Mouse (Mus musculus) lung, embryonic 14.5 days (tissue): ENCODE measurements around the gene Zfp512b. TPM values are rescaled to one million over a fixed set of nuclear protein-coding genes. Genes with fewer than 3 reads are reported as not detected.

Experiments
- ATAC-seq: fragments of 200-750 bp; cut with Nextera tagmentation; 2 replicates; pipeline ENCODE4 v1.8.0; 2017; ENCODE audit warnings: mild to moderate bottlenecking, moderate TSS enrichment, moderate library complexity; ENCODE audit not compliant: insufficient read depth
- DNase-seq: peaks from one replicate; pipeline ENCODE4 v3.0.0-alpha.2; 2015
- H3K27ac ChIP-seq: fragments of 300-500 bp; sonication (generic); 2 replicates; pipeline ENCODE4 v1.5.1; 2014; ENCODE audit warnings: low read depth, mild to moderate bottlenecking, moderate library complexity
- H3K27me3 ChIP-seq: fragments of 300-500 bp; sonication (generic); 2 replicates; pipeline ENCODE4 v1.6.1; 2014; ENCODE audit warnings: low read length, control low read depth; ENCODE audit not compliant: insufficient read depth
- H3K36me3 ChIP-seq: fragments of 300-500 bp; sonication (generic); 2 replicates; pipeline ENCODE4 v1.6.1; 2014; ENCODE audit warnings: control low read depth; ENCODE audit not compliant: insufficient read depth
- H3K4me1 ChIP-seq: fragments of 300-500 bp; sonication (generic); 2 replicates; pipeline ENCODE4 v1.6.1; 2014; ENCODE audit warnings: antibody characterized with exemption, control low read depth; ENCODE audit not compliant: insufficient read depth
- H3K4me2 ChIP-seq: fragments of 300-500 bp; sonication (generic); 2 replicates; pipeline ENCODE4 v1.6.1; 2014; ENCODE audit warnings: mild to moderate bottlenecking
- H3K4me3 ChIP-seq: fragments of 300-500 bp; sonication (generic); 2 replicates; pipeline ENCODE4 v1.5.1; 2014; ENCODE audit warnings: low read depth, low read length
- H3K9ac ChIP-seq: fragments of 300-500 bp; sonication (generic); 2 replicates; pipeline ENCODE4 v1.6.1; 2014
- H3K9me3 ChIP-seq: fragments of 300-500 bp; sonication (generic); 2 replicates; pipeline ENCODE4 v1.6.1; 2016; ENCODE audit warnings: low read depth, low read length, control low read depth
- CTCF ChIP-seq: IDR thresholded peaks from 2 replicates; pipeline ENCODE4 v1.5.1; 2016; ENCODE audit warnings: antibody characterized with exemption, low read depth
- WGBS: fragments of 180-500 bp; shearing (Covaris S2); extraction: QIAGEN DNeasy Blood & Tissue Kit; methylation state at CpG from one replicate; pipeline ENCODE4 v1.1.7; 2014; 5-methylcytosine and 5-hydroxymethylcytosine counted together
- polyA plus RNA-seq: library from polyadenylated mRNA; unstranded; fragments of >200 nt; fragmentation: Nextera tagmentation; extraction: Ambion mirVana; gene quantifications from 2 replicates; pipeline ENCODE4 v1.2.1, GENCODE M21; 2014

The Zfp512b gene
- polyA plus RNA-seq = 52.5 and 58.6 TPM in 2 replicates

DNA sequence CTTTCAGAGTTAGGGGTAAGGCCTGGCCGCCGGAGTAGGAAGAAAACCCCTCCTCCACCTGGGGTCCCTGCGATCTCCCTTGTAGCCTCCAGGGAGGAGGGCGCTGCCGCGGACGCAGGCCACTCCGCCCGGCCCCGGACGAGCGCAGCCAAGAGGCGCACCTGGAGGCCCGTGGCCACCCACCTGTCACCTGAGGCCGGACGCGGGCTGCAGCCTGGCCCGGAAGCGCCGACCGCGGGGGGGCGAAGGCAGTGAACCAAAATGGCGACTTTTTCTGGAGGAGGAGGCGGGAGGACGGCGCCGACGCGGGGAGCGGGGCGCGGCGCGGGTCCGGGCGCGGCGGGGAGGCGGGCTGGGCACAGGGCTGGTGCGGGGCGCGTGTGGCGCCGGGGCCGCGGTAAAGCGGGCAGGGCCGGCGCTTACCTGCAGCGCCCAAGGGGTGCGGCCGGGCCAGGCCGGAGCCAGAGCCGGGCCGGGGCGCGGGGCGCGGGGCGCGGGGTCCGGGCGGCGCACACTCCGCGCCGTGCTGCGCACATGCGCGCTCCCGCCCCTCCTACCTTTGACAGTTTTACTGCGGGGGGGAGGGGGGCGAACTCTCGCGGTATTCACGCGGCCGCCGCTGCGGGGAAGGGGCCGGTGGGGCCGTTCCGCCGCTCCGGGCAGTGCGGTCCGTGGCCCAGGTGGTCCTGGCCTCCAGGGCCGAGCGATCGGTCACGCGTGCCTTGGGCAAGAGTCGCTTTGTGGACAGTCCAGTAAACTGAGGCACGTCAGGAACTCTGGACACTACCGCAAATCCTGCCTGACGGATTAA is at the start of gene Zfp512b:
Gene Zfp512b (minus strand): TSS at position 573 of the 811 bp plus-strand sequence.
- Histone ChIP-seq H3K36me3 (peaks cover 38% of the 10 kb centered on the region), H3K4me3 (peak within 1 kb of the TSS; percentile 96), H3K4me2 (peak within 1 kb of the TSS; percentile 84), H3K27ac (peak within 1 kb of the TSS; percentile 82), H3K9ac (peak within 1 kb of the TSS; percentile 91), H3K27me3 (no peaks in the 10 kb centered on the region), H3K9me3 (no peaks in the 10 kb centered on the region), H3K4me1 (no peaks in the 10 kb centered on the region)
- no peak for TF ChIP-seq CTCF
- WGBS = under 1% methylated on average over 81 of the region's 97 CpGs
- ATAC-seq (peak; percentile 81), DNase-seq (peak; percentile 83)

DNA sequence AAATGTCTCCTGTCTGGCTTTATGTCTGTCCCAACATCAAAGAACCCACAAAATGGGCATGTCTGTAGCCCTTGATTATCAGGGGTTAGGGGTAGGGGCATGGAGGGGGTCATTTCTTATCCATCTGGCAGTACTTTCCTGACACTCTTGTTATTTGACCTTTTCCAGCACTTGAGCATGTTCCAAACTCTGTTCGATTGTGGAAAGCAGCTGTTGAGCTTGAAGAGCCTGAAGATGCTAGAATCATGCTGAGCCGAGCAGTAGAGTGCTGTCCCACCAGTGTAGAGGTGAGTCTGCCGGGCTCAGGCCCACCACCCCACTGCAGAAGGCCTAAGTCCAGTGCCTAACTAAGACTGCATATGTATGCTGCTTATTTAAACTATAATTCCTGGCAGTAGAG is 43.3 kb upstream of the Zfp512b start:
- no peak overlapping the region for H3K4me2 ChIP-seq
- ATAC-seq (no peak), DNase-seq (no peak)
- H3K4me3 ChIP-seq = no peak overlapping the region
- H3K9ac ChIP-seq = no peak overlapping the region
- WGBS = 83% methylated on average over 3 of the region's 3 CpGs
- TF ChIP-seq CTCF = no peak
- no peak overlapping the region for H3K27ac ChIP-seq
- H3K27me3 ChIP-seq = no peaks in the 10 kb centered on the region
- H3K4me1 ChIP-seq = no peaks in the 10 kb centered on the region
- no peaks in the 10 kb centered on the region for H3K9me3 ChIP-seq
- H3K36me3 ChIP-seq = peaks cover 83% of the 10 kb centered on the region

DNA sequence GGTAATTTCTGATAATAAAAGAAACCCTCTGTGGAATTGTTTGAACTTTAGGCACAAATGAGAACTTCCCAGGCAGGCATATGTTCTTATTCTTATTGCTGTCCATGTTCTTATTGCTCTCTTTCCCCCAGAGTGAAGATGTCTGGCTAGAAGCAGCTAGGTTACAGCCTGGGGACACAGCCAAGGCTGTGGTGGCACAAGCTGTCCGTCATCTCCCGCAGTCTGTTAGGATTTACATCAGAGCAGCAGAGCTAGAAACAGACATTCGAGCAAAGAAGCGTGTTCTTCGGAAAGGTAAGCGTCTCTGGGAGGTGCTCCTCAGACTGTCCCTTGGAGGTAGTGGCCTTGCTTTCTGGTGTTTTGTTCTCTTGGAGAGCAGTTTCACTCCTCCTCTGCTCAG is 40.0 kb upstream of the Zfp512b start:
- Histone ChIP-seq H3K9ac (no peak overlapping the region), H3K4me1 (no peaks in the 10 kb centered on the region), H3K27ac (no peak overlapping the region), H3K9me3 (no peaks in the 10 kb centered on the region), H3K27me3 (no peaks in the 10 kb centered on the region), H3K4me3 (no peak overlapping the region), H3K4me2 (no peak overlapping the region), H3K36me3 (peaks cover 67% of the 10 kb centered on the region)
- ATAC-seq = no peak
- no peak for TF ChIP-seq CTCF
- 93% methylated on average over 6 of the region's 6 CpGs for WGBS
- no peak for DNase-seq

DNA sequence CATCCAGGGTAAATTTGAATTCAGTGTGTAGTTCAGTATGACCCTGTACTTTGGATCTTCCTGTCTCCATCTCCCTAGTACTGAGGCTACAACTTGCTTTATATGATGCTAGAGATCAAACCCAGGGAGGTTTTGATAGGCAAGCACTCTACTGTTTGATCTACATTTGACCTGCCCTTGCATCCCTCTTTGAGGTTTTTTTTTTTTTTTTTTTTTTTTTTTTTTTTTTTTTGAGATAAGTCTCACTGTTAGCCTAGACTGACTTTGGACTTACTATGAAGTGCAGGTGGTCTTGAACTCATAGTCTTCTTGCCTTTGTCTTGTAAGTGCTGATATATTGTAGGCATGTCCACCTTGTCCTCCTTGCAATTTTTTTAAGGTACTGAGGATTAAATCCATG is 35.9 kb upstream of the Zfp512b start:
- H3K27ac ChIP-seq = no peak overlapping the region
- H3K9ac ChIP-seq = no peak overlapping the region
- DNase-seq = no peak
- H3K27me3 ChIP-seq = no peaks in the 10 kb centered on the region
- no peak overlapping the region for H3K4me3 ChIP-seq
- TF ChIP-seq CTCF = no peak
- no peak for ATAC-seq
- H3K4me1 ChIP-seq = no peaks in the 10 kb centered on the region
- H3K36me3 ChIP-seq = peaks cover 48% of the 10 kb centered on the region
- H3K4me2 ChIP-seq = no peak overlapping the region
- H3K9me3 ChIP-seq = no peaks in the 10 kb centered on the region

DNA sequence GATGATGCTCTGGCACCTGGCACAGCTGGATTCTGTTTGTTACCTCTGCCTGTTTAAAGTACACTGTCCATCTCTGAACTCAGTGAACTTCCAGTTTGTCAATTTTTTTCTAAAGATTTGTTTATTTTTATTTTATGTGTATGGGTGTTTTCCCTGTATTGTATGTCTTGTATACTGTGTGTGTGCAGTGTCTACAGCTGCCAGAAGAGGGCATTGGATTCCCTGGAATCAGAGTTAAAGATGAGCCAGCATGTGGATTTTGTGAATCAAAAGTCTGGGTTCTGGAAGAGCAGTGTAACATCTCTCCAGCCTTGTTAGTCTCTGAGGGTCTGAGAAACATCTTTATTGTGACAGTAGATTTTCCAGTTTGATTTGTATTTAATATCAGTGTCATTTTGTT is 30.8 kb upstream of the Zfp512b start:
- H3K4me3 ChIP-seq = no peak overlapping the region
- no peaks in the 10 kb centered on the region for H3K27me3 ChIP-seq
- H3K36me3 ChIP-seq = peaks cover 50% of the 10 kb centered on the region

DNA sequence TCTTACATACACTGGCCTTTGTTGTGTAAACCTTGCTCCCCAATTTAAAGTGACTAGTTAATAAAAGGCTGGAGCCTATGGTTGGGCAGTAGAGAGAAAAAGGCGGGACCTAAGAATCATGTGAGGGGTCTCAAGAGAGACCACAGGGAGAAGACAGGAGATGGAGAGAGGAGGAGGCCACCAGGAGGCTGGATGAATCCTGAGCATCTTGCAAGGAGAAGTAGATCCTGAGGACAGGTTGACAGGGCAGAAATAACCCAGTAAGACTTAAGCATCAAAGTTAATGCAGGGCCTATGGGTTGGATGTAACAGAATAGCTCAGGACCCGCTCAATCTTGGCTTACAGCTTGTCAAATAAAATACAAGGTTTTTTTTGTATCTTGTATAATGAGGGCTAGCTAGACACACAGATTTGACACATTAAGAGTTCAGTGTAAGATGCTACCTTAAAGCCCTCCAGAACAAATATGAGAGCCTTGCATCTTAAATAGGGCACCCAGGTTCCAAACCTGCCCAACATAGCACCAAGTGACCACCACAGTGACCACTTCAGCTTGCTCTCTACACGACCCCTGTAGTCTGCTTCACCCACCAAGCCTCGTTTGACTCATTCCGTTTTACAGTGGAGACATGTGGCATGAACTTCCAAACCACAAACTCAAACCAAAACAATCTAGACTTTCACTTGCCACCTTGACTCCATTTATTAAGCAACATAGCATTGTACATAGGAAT is 26.3 kb upstream of the Zfp512b start:
- no peak for TF ChIP-seq CTCF
- Histone ChIP-seq H3K36me3 (peaks cover 48% of the 10 kb centered on the region), H3K9ac (no peak overlapping the region), H3K4me1 (no peaks in the 10 kb centered on the region), H3K4me2 (no peak overlapping the region), H3K27ac (no peak overlapping the region), H3K27me3 (no peaks in the 10 kb centered on the region), H3K9me3 (no peaks in the 10 kb centered on the region), H3K4me3 (no peak overlapping the region)
- WGBS = 84% methylated on average over 5 of the region's 5 CpGs
- no peak for ATAC-seq
- DNase-seq = no peak

More for the DNA sequence above, 30.8 kb upstream of the Zfp512b start:
- no peak overlapping the region for H3K27ac ChIP-seq
- no peaks in the 10 kb centered on the region for H3K9me3 ChIP-seq
- H3K4me2 ChIP-seq = no peak overlapping the region
- ATAC-seq = no peak
- peak; percentile 53 for TF ChIP-seq CTCF
- peak; percentile 52 for DNase-seq
- no peak overlapping the region for H3K9ac ChIP-seq
- no peaks in the 10 kb centered on the region for H3K4me1 ChIP-seq

DNA sequence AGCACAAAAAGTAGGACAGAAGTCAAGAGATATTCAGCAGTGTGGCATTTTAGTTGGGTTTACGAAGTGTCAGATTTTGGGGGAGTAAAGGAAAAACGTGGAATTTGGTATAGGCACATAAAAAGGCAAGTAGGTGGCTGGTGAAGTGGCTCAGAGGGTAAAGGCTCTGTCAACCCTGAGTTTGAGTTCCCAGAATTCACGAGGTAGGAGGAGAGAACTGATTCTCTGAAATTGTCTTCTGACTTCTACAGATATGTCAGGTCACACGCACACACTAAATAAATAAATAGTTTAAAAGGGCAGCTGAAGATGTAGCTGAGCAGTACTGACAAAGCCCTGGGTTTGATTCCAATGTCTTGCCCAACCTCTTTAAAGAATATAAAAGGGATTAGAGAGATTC is 9.8 kb upstream of the Zfp512b start:
- peak overlapping the region; percentile 90; the same call in 1 of the 2 replicates for H3K4me3 ChIP-seq
- TF ChIP-seq CTCF = no peak

More for the DNA sequence above, 9.8 kb upstream of the Zfp512b start:
- 62% methylated on average over 4 of the region's 4 CpGs for WGBS
- ATAC-seq (no peak), DNase-seq (no peak)
- Histone ChIP-seq H3K36me3 (peaks cover 4% of the 10 kb centered on the region; the same call in 1 of the 2 replicates), H3K9me3 (no peaks in the 10 kb centered on the region), H3K4me1 (peaks cover 5% of the 10 kb centered on the region; the same call in 1 of the 2 replicates), H3K9ac (no peak overlapping the region), H3K27me3 (peaks cover 12% of the 10 kb centered on the region), H3K27ac (no peak overlapping the region), H3K4me2 (peak overlapping the region; percentile 89)
